Mouse (Mus musculus) erythroblast, embryonic 14.5 days (primary cell): Measurements from ENCODE around the gene Tns1.

ENCODE experiments used
- GATA1 ChIP-seq: IDR thresholded peaks from 2 replicates; pipeline ENCODE4 v1.6.1; 2012; ENCODE audit warnings: low read length, inconsistent platforms, mixed read lengths
- TAL1 ChIP-seq: IDR thresholded peaks from 3 replicates; pipeline ENCODE4 v1.6.1; 2012; ENCODE audit warnings: low read length, inconsistent platforms, mixed read lengths

DNA sequence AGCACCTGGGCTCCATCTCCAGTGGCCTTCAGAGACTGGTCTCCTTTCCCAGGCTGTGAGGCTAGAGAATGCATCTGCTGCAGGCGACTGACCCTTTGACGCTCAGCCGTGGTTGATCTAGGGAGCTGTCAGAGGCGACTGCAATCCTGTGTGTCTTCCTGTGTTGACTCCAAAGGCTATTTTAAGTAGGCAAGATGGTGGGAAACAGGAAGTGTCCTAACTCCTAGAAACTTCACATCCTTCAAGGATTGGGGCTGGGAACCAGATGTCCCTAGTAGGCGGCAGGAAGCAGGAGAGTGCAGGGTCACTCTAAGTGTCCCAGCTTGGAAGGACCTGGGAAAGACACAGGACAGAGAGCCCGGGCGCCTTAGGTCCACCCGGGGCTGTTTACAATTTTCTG is 201.1 kb downstream of the Tns1 start:
- no peak for TF ChIP-seq TAL1
- TF ChIP-seq GATA1, result no peak
